Mouse (Mus musculus) common myeloid progenitor, adult 5-6 weeks (primary cell): ENCODE measurements around the gene Gm11032. TPM values are rescaled to one million over a fixed set of nuclear protein-coding genes. Genes with fewer than 3 reads are reported as not detected.
"Not testable (repeated sequence)": the region's sequence is repeated elsewhere in the genome, so short reads cannot be mapped to it uniquely, and the experiment has no call there.

ENCODE experiments used
- ATAC-seq: replicated peaks from 2 replicates; pipeline ENCODE4 v1.8.0; 2016; ENCODE audit warnings: low read depth, mild to moderate bottlenecking, moderate TSS enrichment, inconsistent platforms; ENCODE audit not compliant: poor library complexity, severe bottlenecking
- total RNA-seq: library from RNA; stranded (forward); fragments of 200-1000, 187-1606 nt; gene quantifications from 2 replicates; pipeline ENCODE4 v1.2.3, GENCODE M21; 2017

Gene Gm11032
- not detected in 2 replicates for total RNA-seq

GRCm38 (mm10) chr11:4620017-4620485 lies at the start of gene Gm11032:
TSS of gene Gm11032 (plus strand) at chr11:4620067.
- ATAC-seq: no peak

- ATAC-seq: no peak
Measured at GRCm38 (mm10) chr11:4571491-4571901, 48.4 kb upstream of the Gm11032 start.

GRCm38 (mm10) chr11:4576090-4576732 lies 43.7 kb upstream of the Gm11032 start:
- ATAC-seq: not testable (repeated sequence)

GRCm38 (mm10) chr11:4577079-4577478 lies 42.8 kb upstream of the Gm11032 start:
- ATAC-seq: no peak

- ATAC-seq: no peak
Measured at GRCm38 (mm10) chr11:4578682-4579081, 41.2 kb upstream of the Gm11032 start.

- no peak for ATAC-seq
Measured at GRCm38 (mm10) chr11:4591811-4592210, 28.1 kb upstream of the Gm11032 start.

- ATAC-seq: no peak
Measured at GRCm38 (mm10) chr11:4593491-4593848, 26.4 kb upstream of the Gm11032 start.

GRCm38 (mm10) chr11:4593849-4594607 lies 25.8 kb upstream of the Gm11032 start:
- ATAC-seq: no peak

- peak; percentile 89 for ATAC-seq
Measured at GRCm38 (mm10) chr11:4594608-4595500, 25.0 kb upstream of the Gm11032 start, which contains the start of gene Mtmr3. TSS of gene Mtmr3 (minus strand) at chr11:4594863.

- no peak for ATAC-seq
Measured at GRCm38 (mm10) chr11:4598411-4598810, 21.5 kb upstream of the Gm11032 start.

- ATAC-seq: peak; percentile 72
Measured at GRCm38 (mm10) chr11:4599916-4600315, 20.0 kb upstream of the Gm11032 start.

- ATAC-seq: no peak
Measured at GRCm38 (mm10) chr11:4601890-4602289, 18.0 kb upstream of the Gm11032 start.

- ATAC-seq: peak; percentile 27; the same call in 1 of the 2 replicates
Measured at GRCm38 (mm10) chr11:4602691-4603441, 17.0 kb upstream of the Gm11032 start.

- ATAC-seq: no peak
Measured at GRCm38 (mm10) chr11:4604441-4604840, 15.4 kb upstream of the Gm11032 start.

- ATAC-seq: peak; percentile 72
Measured at GRCm38 (mm10) chr11:4605414-4605813, 14.5 kb upstream of the Gm11032 start.

GRCm38 (mm10) chr11:4606541-4606940 lies 13.3 kb upstream of the Gm11032 start:
- ATAC-seq: no peak

- no peak for ATAC-seq
Measured at GRCm38 (mm10) chr11:4611904-4612303, 8.0 kb upstream of the Gm11032 start.

- no peak for ATAC-seq
Measured at GRCm38 (mm10) chr11:4620501-4621108, 738 bp downstream of the Gm11032 start.

- no peak for ATAC-seq
Measured at GRCm38 (mm10) chr11:4621866-4622265, 2.0 kb downstream of the Gm11032 start.
